Mouse (Mus musculus): Measurements from ENCODE around the gene Tnk2. TPM values are rescaled to one million over a fixed set of nuclear protein-coding genes. Genes with fewer than 3 reads are reported as not detected.

Gene Tnk2
- polyA plus RNA-seq, 1 experiment from 2014 or later: 20.0 TPM

- no peak overlapping the region for H3K4me3 ChIP-seq (ENCODE audit: low read depth, low read length)
- ATAC-seq (ENCODE audit: insufficient read depth) (no peak), DNase-seq (no peak)
- no peaks in the 10 kb centered on the region for H3K27me3 ChIP-seq (ENCODE audit: insufficient read depth, low read length)
- H3K9ac ChIP-seq: no peak overlapping the region
- 68% methylated on average over 3 of the region's 3 CpGs for WGBS
- H3K36me3 ChIP-seq (ENCODE audit: insufficient read depth): peaks cover 32% of the 10 kb centered on the region
- H3K4me1 ChIP-seq (ENCODE audit: insufficient read depth): 0 out of 2 replicates have a peak, but pooled peaks cover 3% of the 10 kb centered on the region
- no peak overlapping the region for H3K4me2 ChIP-seq
- no peak for TF ChIP-seq CTCF (IDR thresholded peaks at IDR 0.05; ENCODE audit: low read depth)
- H3K9me3 ChIP-seq (ENCODE audit: low read depth, low read length): no peaks in the 10 kb centered on the region
- H3K27ac ChIP-seq (ENCODE audit: low read depth): no peak overlapping the region
Measured at GRCm38 (mm10) chr16:32613269-32613834, 30.3 kb upstream of the Tnk2 start.

GRCm38 (mm10) chr16:32614047-32614446, 29.6 kb upstream of the Tnk2 start:
- Histone ChIP-seq H3K4me1 (ENCODE audit: insufficient read depth) (0 out of 2 replicates have a peak, but pooled peaks cover 3% of the 10 kb centered on the region), H3K9ac (no peak overlapping the region), H3K36me3 (ENCODE audit: insufficient read depth) (peaks cover 38% of the 10 kb centered on the region), H3K27me3 (ENCODE audit: insufficient read depth, low read length) (no peaks in the 10 kb centered on the region), H3K4me3 (ENCODE audit: low read depth, low read length) (no peak overlapping the region), H3K4me2 (no peak overlapping the region), H3K9me3 (ENCODE audit: low read depth, low read length) (no peaks in the 10 kb centered on the region), H3K27ac (ENCODE audit: low read depth) (no peak overlapping the region)
- ATAC-seq (ENCODE audit: insufficient read depth) (no peak), DNase-seq (no peak)
- WGBS: 54% methylated on average over 4 of the region's 4 CpGs
- peak; percentile 17; the same call in 1 of the 2 replicates for TF ChIP-seq CTCF (IDR thresholded peaks at IDR 0.05; ENCODE audit: low read depth)

- Histone ChIP-seq H3K36me3 (ENCODE audit: insufficient read depth) (peaks cover 74% of the 10 kb centered on the region), H3K4me3 (ENCODE audit: low read depth, low read length) (no peak overlapping the region), H3K4me2 (no peak overlapping the region), H3K9me3 (ENCODE audit: low read depth, low read length) (no peaks in the 10 kb centered on the region), H3K4me1 (ENCODE audit: insufficient read depth) (no peaks in the 10 kb centered on the region), H3K27me3 (ENCODE audit: insufficient read depth, low read length) (no peaks in the 10 kb centered on the region), H3K9ac (no peak overlapping the region), H3K27ac (ENCODE audit: low read depth) (no peak overlapping the region)
- DNase-seq: no peak
- TF ChIP-seq CTCF (IDR thresholded peaks at IDR 0.05; ENCODE audit: low read depth): no peak
- 70% methylated on average over 1 of the region's 1 CpGs for WGBS
- ATAC-seq (ENCODE audit: insufficient read depth): no peak
Measured at GRCm38 (mm10) chr16:32618946-32619345, 24.7 kb upstream of the Tnk2 start.

GRCm38 (mm10) chr16:32628140-32628539, 15.5 kb upstream of the Tnk2 start:
- 93% methylated on average over 8 of the region's 8 CpGs for WGBS
- Histone ChIP-seq H3K4me2 (no peak overlapping the region), H3K9me3 (ENCODE audit: low read depth, low read length) (no peaks in the 10 kb centered on the region), H3K27ac (ENCODE audit: low read depth) (no peak overlapping the region), H3K27me3 (ENCODE audit: insufficient read depth, low read length) (no peaks in the 10 kb centered on the region), H3K9ac (no peak overlapping the region), H3K4me3 (ENCODE audit: low read depth, low read length) (no peak overlapping the region), H3K4me1 (ENCODE audit: insufficient read depth) (no peaks in the 10 kb centered on the region), H3K36me3 (ENCODE audit: insufficient read depth) (peaks cover 81% of the 10 kb centered on the region)
- ATAC-seq (ENCODE audit: insufficient read depth) (no peak), DNase-seq (no peak)
- TF ChIP-seq CTCF (IDR thresholded peaks at IDR 0.05; ENCODE audit: low read depth): no peak

GRCm38 (mm10) chr16:32632328-32632824, 11.3 kb upstream of the Tnk2 start:
- no peak for ATAC-seq (ENCODE audit: insufficient read depth)
- Histone ChIP-seq H3K27me3 (ENCODE audit: insufficient read depth, low read length) (no peaks in the 10 kb centered on the region), H3K4me1 (ENCODE audit: insufficient read depth) (no peaks in the 10 kb centered on the region), H3K27ac (ENCODE audit: low read depth) (no peak overlapping the region), H3K9me3 (ENCODE audit: low read depth, low read length) (no peaks in the 10 kb centered on the region), H3K9ac (no peak overlapping the region), H3K4me2 (no peak overlapping the region), H3K36me3 (ENCODE audit: insufficient read depth) (peaks cover 43% of the 10 kb centered on the region), H3K4me3 (ENCODE audit: low read depth, low read length) (no peak overlapping the region)
- no peak for DNase-seq
- no peak for TF ChIP-seq CTCF (IDR thresholded peaks at IDR 0.05; ENCODE audit: low read depth)
- 92% methylated on average over 4 of the region's 4 CpGs for whole genome bisulfite sequencing

GRCm38 (mm10) chr16:32633486-32634012, 10.1 kb upstream of the Tnk2 start:
- TF ChIP-seq CTCF (IDR thresholded peaks at IDR 0.05; ENCODE audit: low read depth): no peak
- H3K4me2 ChIP-seq: no peak overlapping the region
- H3K27me3 ChIP-seq (ENCODE audit: insufficient read depth, low read length): no peaks in the 10 kb centered on the region
- no peak for ATAC-seq (ENCODE audit: insufficient read depth)
- WGBS: 84% methylated on average over 4 of the region's 4 CpGs
- no peaks in the 10 kb centered on the region for H3K9me3 ChIP-seq (ENCODE audit: low read depth, low read length)
- H3K4me1 ChIP-seq (ENCODE audit: insufficient read depth): no peaks in the 10 kb centered on the region
- no peak for DNase-seq
- no peak overlapping the region for H3K27ac ChIP-seq (ENCODE audit: low read depth)
- no peak overlapping the region for H3K9ac ChIP-seq
- no peak overlapping the region for H3K4me3 ChIP-seq (ENCODE audit: low read depth, low read length)
- peaks cover 35% of the 10 kb centered on the region for H3K36me3 ChIP-seq (ENCODE audit: insufficient read depth)

- Histone ChIP-seq H3K9me3 (ENCODE audit: low read depth, low read length) (no peaks in the 10 kb centered on the region), H3K27me3 (ENCODE audit: insufficient read depth, low read length) (no peaks in the 10 kb centered on the region), H3K4me2 (no peak overlapping the region), H3K27ac (ENCODE audit: low read depth) (no peak overlapping the region), H3K4me1 (ENCODE audit: insufficient read depth) (no peaks in the 10 kb centered on the region), H3K36me3 (ENCODE audit: insufficient read depth) (peaks cover 29% of the 10 kb centered on the region), H3K4me3 (ENCODE audit: low read depth, low read length) (no peak overlapping the region), H3K9ac (no peak overlapping the region)
- WGBS: 77% methylated on average over 5 of the region's 5 CpGs
- no peak for TF ChIP-seq CTCF (IDR thresholded peaks at IDR 0.05; ENCODE audit: low read depth)
- ATAC-seq (ENCODE audit: insufficient read depth) (no peak), DNase-seq (no peak)
Measured at GRCm38 (mm10) chr16:32634183-32634582, 9.5 kb upstream of the Tnk2 start.

Data from lung, embryonic 14.5 days (tissue).